Comparison of ENCODE assay signal across 8 mouse cellular contexts in genomic region chr6:100704574-100705365, GRCm38 (mm10). TPM values are rescaled to one million over a fixed set of nuclear protein-coding genes. Genes with fewer than 3 reads are reported as not detected.
DNase-seq lines count a peak whose midpoint lies in the region; ATAC-seq and TF ChIP-seq lines count a peak whose summit lies in the region.

Gxylt2 (plus strand) TSS chr6:100704734.

- peak within 1 kb of the TSS; percentile 96 for H3K4me2 ChIP-seq in heart, embryonic 12.5 days
- peak within 1 kb of the TSS; percentile 62 for H3K4me2 ChIP-seq in liver, postnatal 0 days (ENCODE audit: low read depth, low read length)

- H3K9me3 ChIP-seq in embryonic facial prominence, embryonic 10.5 days, result no peaks in the 10 kb centered on the region
- H3K9me3 ChIP-seq in heart, embryonic 12.5 days (replicated peaks), result no peaks in the 10 kb centered on the region
- no peaks in the 10 kb centered on the region for H3K9me3 ChIP-seq in liver, postnatal 0 days (ENCODE audit: low read length)

- peak; percentile 45 for TF ChIP-seq CTCF in layer of hippocampus, adult 2 months (conservative IDR thresholded peaks at IDR 0.05)
- TF ChIP-seq CTCF in liver, postnatal 0 days (IDR thresholded peaks at IDR 0.05; ENCODE audit: low read depth), result no peak

- under 1% methylated on average over 77 of the region's 77 CpGs for WGBS in embryonic facial prominence, embryonic 10.5 days
- WGBS in heart, embryonic 12.5 days, result under 1% methylated on average over 74 of the region's 77 CpGs
- under 1% methylated on average over 63 of the region's 77 CpGs for WGBS in liver, postnatal 0 days (ENCODE audit: insufficient replicate concordance)

- peaks cover 33% of the 10 kb centered on the region for H3K4me1 ChIP-seq in embryonic facial prominence, embryonic 10.5 days
- peaks cover 3% of the 10 kb centered on the region; the same call in 1 of the 2 replicates for H3K4me1 ChIP-seq in heart, embryonic 12.5 days (replicated peaks)
- no peaks in the 10 kb centered on the region for H3K4me1 ChIP-seq in liver, postnatal 0 days (ENCODE audit: insufficient read depth)

- peak within 1 kb of the TSS; percentile 67 for H3K9ac ChIP-seq in heart, embryonic 12.5 days
- no peak within 1 kb of the TSS for H3K9ac ChIP-seq in liver, postnatal 0 days (replicated peaks)

- ATAC-seq in heart, embryonic 12.5 days (ENCODE audit: insufficient number of reproducible peaks, low FRiP score), result peak; percentile 82
- ATAC-seq in liver, postnatal 0 days, result no peak

- DNase-seq in layer of hippocampus, adult 2 months (ENCODE audit: low spot score in 2 of 2), result peak in 1 of 2 experiments; percentile 35
- no peak for DNase-seq in layer of hippocampus, adult 8-10 months (ENCODE audit: low spot score in 2 of 2)
- DNase-seq in embryonic facial prominence, embryonic 10.5 days (ENCODE audit: low spot score), result peak; percentile 86
- peak; percentile 61 for DNase-seq in kidney, postnatal 14 days
- no peak for DNase-seq in liver, postnatal 0 days
- DNase-seq in retina, postnatal 1 day, result peak; percentile 74
- no peak for DNase-seq in spleen, postnatal 10 days (ENCODE audit: low spot score in 2 of 2)

- peaks cover 58% of the 10 kb centered on the region for H3K27me3 ChIP-seq in embryonic facial prominence, embryonic 10.5 days (replicated peaks; ENCODE audit: low read depth, poor library complexity, severe bottlenecking)
- peaks cover 45% of the 10 kb centered on the region for H3K27me3 ChIP-seq in heart, embryonic 12.5 days (replicated peaks)
- peaks cover 42% of the 10 kb centered on the region for H3K27me3 ChIP-seq in liver, postnatal 0 days (ENCODE audit: insufficient read depth, low read length)

- H3K36me3 ChIP-seq in embryonic facial prominence, embryonic 10.5 days (replicated peaks), result no peaks in the 10 kb centered on the region
- H3K36me3 ChIP-seq in heart, embryonic 12.5 days, result no peaks in the 10 kb centered on the region
- H3K36me3 ChIP-seq in liver, postnatal 0 days (replicated peaks; ENCODE audit: insufficient read depth, low read length), result no peaks in the 10 kb centered on the region

- no peak for TF ChIP-seq EP300 in liver, postnatal 0 days (IDR thresholded peaks at IDR 0.05; ENCODE audit: low read depth)

- peak within 1 kb of the TSS; percentile 61 for H3K4me3 ChIP-seq in layer of hippocampus, adult 2 months
- peak within 1 kb of the TSS; percentile 83 for H3K4me3 ChIP-seq in embryonic facial prominence, embryonic 10.5 days
- peak within 1 kb of the TSS; percentile 66 for H3K4me3 ChIP-seq in heart, embryonic 12.5 days
- peak within 1 kb of the TSS; percentile 30 for H3K4me3 ChIP-seq in liver, postnatal 0 days (ENCODE audit: low read depth, low read length)

- H3K27ac ChIP-seq in layer of hippocampus, adult 2 months, result peak within 1 kb of the TSS; percentile 72; the same call in 1 of the 2 replicates
- peak within 1 kb of the TSS; percentile 90 for H3K27ac ChIP-seq in embryonic facial prominence, embryonic 10.5 days (replicated peaks)
- H3K27ac ChIP-seq in heart, embryonic 12.5 days (ENCODE audit: poor library complexity, severe bottlenecking), result no peak within 1 kb of the TSS
- H3K27ac ChIP-seq in liver, postnatal 0 days (ENCODE audit: low read depth), result no peak within 1 kb of the TSS

RNA-seq across cellular contexts. Expression of gene Gxylt2, which starts in this region (rescaled TPM):
- 1 to 10 TPM; 1.7 to 2.7 TPM for total RNA-seq in layer of hippocampus, adult 2 months (2021)
- total RNA-seq in layer of hippocampus, adult 8-10 months (2022), result 1 to 10 TPM; 1.9 to 2.5 (median 2.0) TPM
- 2.2 and 3.6 TPM in 2 replicates for polyA plus RNA-seq in embryonic facial prominence, embryonic 10.5 days (2016; fragmentation: Nextera tagmentation; extraction: Ambion mirVana)
- polyA plus RNA-seq in heart, embryonic 12.5 days (2016; fragmentation: Nextera tagmentation; extraction: Ambion mirVana), result 1.6 and 1.9 TPM in 2 replicates
- 0.01 and 0.06 TPM in 2 replicates for polyA plus RNA-seq in liver, postnatal 0 days (2015; fragmentation: Nextera tagmentation; extraction: Ambion mirVana)

Comparison
In these comparisons a context has a peak if more than half of its experiments do, and no peak if none do; other contexts are left out.
1. DNase-seq: peak in embryonic facial prominence, embryonic 10.5 days (single experiment), kidney, postnatal 14 days (single experiment) and retina, postnatal 1 day (single experiment); none in layer of hippocampus, adult 8-10 months (0 of 2), liver, postnatal 0 days (single experiment) and spleen, postnatal 10 days (0 of 2).
2. H3K27ac ChIP-seq: peak in layer of hippocampus, adult 2 months (single experiment) and embryonic facial prominence, embryonic 10.5 days (single experiment); none in heart, embryonic 12.5 days (single experiment) and liver, postnatal 0 days (single experiment).
3. H3K4me3 ChIP-seq: peak in every context shown above with its lines; median percentile 83 in embryonic facial prominence, embryonic 10.5 days; 66 in heart, embryonic 12.5 days; 61 in layer of hippocampus, adult 2 months; 30 in liver, postnatal 0 days.